In genomic region chr11:94161267-94161646, GRCm38 (mm10) we compare ENCODE assay signal across 8 mouse cellular contexts. TPM values are rescaled to one million over a fixed set of nuclear protein-coding genes. Genes with fewer than 3 reads are reported as not detected.
DNase-seq lines count a peak whose midpoint lies in the region; ATAC-seq and TF ChIP-seq lines count a peak whose summit lies in the region.

No protein-coding gene starts in this region.

- no peak; the same call in 1 of the 2 replicates for ATAC-seq in midbrain, embryonic 15.5 days (replicated peaks)
- ATAC-seq in inflammation-experienced regulatory T-cells, adult 6 months: no peak

- peak overlapping the region; percentile 89 for H3K27ac ChIP-seq in layer of hippocampus, adult 2 months
- H3K27ac ChIP-seq in midbrain, embryonic 15.5 days: peak overlapping the region; percentile 100

- peak overlapping the region; percentile 36 for H3K9ac ChIP-seq in midbrain, embryonic 15.5 days

- TF ChIP-seq CTCF in layer of hippocampus, adult 2 months (conservative IDR thresholded peaks at IDR 0.05): no peak

- H3K4me2 ChIP-seq in midbrain, embryonic 15.5 days: peak overlapping the region; percentile 45

- intact Hi-C loops in gastrocnemius, postnatal 14 days (cut with DNase I; ENCODE audit: low total_unique reads): no loop called here

- H3K4me1 ChIP-seq in midbrain, embryonic 15.5 days: peaks cover 39% of the 10 kb centered on the region

- H3K27me3 ChIP-seq in midbrain, embryonic 15.5 days (replicated peaks): no peaks in the 10 kb centered on the region

- no peak for DNase-seq in layer of hippocampus, adult 2 months (ENCODE audit: low spot score in 2 of 2)
- no peak for DNase-seq in layer of hippocampus, postnatal 25 days (ENCODE audit: extremely low spot score in 1 of 2, low spot score in 1 of 2)
- DNase-seq in cerebellum, adult 11-12 months: peak; percentile 67
- peak; percentile 45 for DNase-seq in gastrocnemius, postnatal 14 days
- DNase-seq in induced T-regulatory cell, adult 2 months (ENCODE audit: low read depth): peak; percentile 51
- peak; percentile 51 for DNase-seq in liver

- peak overlapping the region; percentile 39 for H3K4me3 ChIP-seq in layer of hippocampus, adult 2 months
- no peak overlapping the region for H3K4me3 ChIP-seq in midbrain, embryonic 15.5 days

- WGBS in midbrain, embryonic 15.5 days: 11% methylated on average over 9 of the region's 9 CpGs

- no peaks in the 10 kb centered on the region for H3K9me3 ChIP-seq in midbrain, embryonic 15.5 days

- H3K36me3 ChIP-seq in midbrain, embryonic 15.5 days (replicated peaks): no peaks in the 10 kb centered on the region

RNA-seq across cellular contexts. Expression of gene Tob1, which starts 50.0 kb away (rescaled TPM):
- 10 to 100 TPM; 36.6 to 39.2 TPM for total RNA-seq in layer of hippocampus, adult 2 months (2021)
- total RNA-seq in layer of hippocampus, postnatal 25 days (2021): 10 to 100 TPM; 41.8 to 42.4 TPM
- 100 to 1,000 TPM; 133 to 139 TPM for total RNA-seq in gastrocnemius, postnatal 14 days (2021)
- polyA plus RNA-seq in midbrain, embryonic 15.5 days (2015; fragmentation: Nextera tagmentation; extraction: Ambion mirVana): 27.3 and 31.2 TPM in 2 replicates
- polyA plus RNA-seq in inflammation-experienced regulatory T-cells, adult 6 months (2017; shearing (Covaris generic)): 1 to 10 TPM; 4.3 to 6.7 (median 5.3) TPM

Comparison
In these comparisons a context has a peak if more than half of its experiments do, and no peak if none do; other contexts are left out.
1. DNase-seq: peak in cerebellum, adult 11-12 months (single experiment), gastrocnemius, postnatal 14 days (single experiment), induced T-regulatory cell, adult 2 months (single experiment) and liver (single experiment); none in layer of hippocampus, adult 2 months (0 of 2) and layer of hippocampus, postnatal 25 days (0 of 2).